Mouse (Mus musculus) olfactory bulb, adult 2 months (tissue): Measurements from ENCODE around the gene Hadh. TPM values are rescaled to one million over a fixed set of nuclear protein-coding genes. Genes with fewer than 3 reads are reported as not detected.

Experiments
- H3K27ac ChIP-seq: fragments of 200-500 bp; 2 replicates; pipeline ENCODE4 v1.5.1; 2012; ENCODE audit warnings: low read depth, low read length; ENCODE audit not compliant: insufficient read depth
- H3K4me1 ChIP-seq: fragments of 200-500 bp; 2 replicates; pipeline ENCODE4 v1.6.1; 2012; ENCODE audit warnings: low read length; ENCODE audit not compliant: control insufficient read depth, insufficient read depth
- H3K4me3 ChIP-seq: fragments of 200-500 bp; 2 replicates; pipeline ENCODE4 v1.5.1; 2012; ENCODE audit warnings: mild to moderate bottlenecking, low read depth, low read length, moderate library complexity; ENCODE audit not compliant: insufficient read depth
- CTCF ChIP-seq: fragments of 200-500 bp; IDR thresholded peaks from 2 replicates; pipeline ENCODE4 v1.5.1; 2012; ENCODE audit warnings: low read depth, mild to moderate bottlenecking, low read length, moderate library complexity; ENCODE audit not compliant: insufficient read depth
- POLR2A ChIP-seq: fragments of 200-500 bp; IDR thresholded peaks from 2 replicates; pipeline ENCODE4 v1.6.1; 2012; ENCODE audit warnings: mild to moderate bottlenecking, low read depth, low read length, moderate library complexity; ENCODE audit not compliant: insufficient read depth
- WGBS: fragments of 180-500 bp; shearing (Covaris S2); methylation state at CpG from one replicate; pipeline ENCODE4 v1.1.7; 2018; 5-methylcytosine and 5-hydroxymethylcytosine counted together
- polyA plus RNA-seq: library from polyadenylated mRNA; stranded (reverse); fragments of >200 nt; gene quantifications from 2 replicates; pipeline ENCODE4 v1.2.4, GENCODE M21; 2012; ENCODE audit warnings: low replicate concordance; ENCODE audit not compliant: missing spikeins, insufficient read depth, insufficient read length

The Hadh gene
- polyA plus RNA-seq, 1 experiment, result not detected

DNA sequence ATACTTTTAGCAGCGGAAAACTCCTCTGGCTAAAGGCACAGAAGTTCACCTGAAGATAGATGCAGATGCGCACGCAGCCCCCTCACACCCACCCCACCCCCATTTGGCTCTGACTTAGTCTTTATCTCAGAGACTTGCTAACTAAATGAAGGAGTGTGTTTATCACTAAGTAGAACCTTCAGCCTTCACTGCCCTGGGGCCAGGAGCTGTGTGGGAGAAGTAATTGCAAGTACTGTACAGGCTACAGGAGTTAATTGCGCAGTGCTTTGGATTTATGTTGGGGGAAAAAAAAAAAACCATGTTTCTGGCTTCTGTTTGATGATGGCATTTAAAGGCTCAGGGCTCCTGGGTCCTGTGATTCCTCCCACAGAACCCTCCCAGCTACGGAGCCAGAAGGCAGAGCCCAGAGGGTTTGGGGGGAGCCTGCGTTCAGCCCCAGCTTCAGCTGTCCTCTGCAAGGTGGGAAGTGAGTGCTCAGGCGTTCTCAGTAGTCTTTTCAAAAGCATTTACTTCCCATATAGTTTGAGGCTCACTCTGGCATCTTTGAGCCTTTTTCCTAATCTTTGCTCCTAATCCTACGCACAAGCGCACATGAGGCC is 57.7 kb downstream of the Hadh start:
- Histone ChIP-seq H3K4me1 (peaks cover 8% of the 10 kb centered on the region), H3K4me3 (no peak overlapping the region), H3K27ac (no peak overlapping the region)
- TF ChIP-seq CTCF, result no peak
- 56% methylated on average over 9 of the region's 9 CpGs for WGBS

DNA sequence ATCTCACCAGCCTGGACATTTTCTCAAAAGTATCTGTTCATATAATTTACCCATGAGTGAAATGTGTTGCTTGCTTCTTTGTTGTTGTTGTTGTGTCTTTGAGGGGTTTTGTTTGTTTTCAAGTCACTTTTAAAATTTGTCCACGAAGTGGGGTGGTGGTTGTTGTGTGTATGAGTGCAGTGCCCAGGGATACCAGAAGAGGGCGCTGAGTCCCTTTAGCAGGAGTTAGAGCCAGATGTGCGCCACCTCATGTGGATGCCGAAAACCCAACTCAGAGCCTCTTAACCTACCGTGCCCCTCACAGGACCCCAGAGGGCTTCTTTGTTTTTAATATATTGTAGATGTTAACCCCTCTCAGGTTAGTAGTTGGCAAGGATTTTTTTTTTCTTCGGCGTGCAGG is 59.7 kb downstream of the Hadh start:
- Histone ChIP-seq H3K4me3 (no peak overlapping the region), H3K27ac (no peak overlapping the region), H3K4me1 (peaks cover 8% of the 10 kb centered on the region)
- whole genome bisulfite sequencing, result 90% methylated on average over 7 of the region's 7 CpGs
- no peak for TF ChIP-seq CTCF
- no peak for TF ChIP-seq POLR2A

DNA sequence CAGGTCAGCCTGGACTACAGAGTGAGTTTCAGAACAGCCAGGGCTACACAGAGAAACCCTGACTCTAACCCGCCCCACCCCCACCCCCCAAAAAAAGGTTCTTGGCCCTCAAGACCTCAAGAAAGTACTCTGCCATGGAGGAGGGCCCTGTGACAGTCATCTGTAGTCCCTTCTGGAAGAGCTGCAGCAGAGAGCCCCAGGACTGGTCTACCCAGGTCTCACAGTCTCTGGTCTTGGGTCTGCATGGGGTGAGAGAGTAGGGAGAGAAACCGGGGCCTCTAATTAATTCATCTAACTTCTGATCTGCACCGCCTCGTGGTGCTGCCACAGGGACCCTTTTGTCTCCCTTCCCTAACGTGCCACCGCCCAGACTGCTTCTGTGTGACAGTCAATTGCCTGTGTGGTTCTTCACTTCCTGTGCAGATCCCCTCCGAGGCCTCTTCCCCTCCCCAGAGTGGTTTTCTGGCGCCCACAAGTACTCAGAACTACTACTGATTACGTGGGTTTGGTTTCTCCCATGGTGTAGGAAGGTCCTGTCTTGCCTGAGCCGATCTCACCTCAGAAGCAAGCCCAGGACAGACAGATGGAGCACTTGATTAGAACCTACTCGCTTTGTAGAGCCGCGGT is 63.5 kb downstream of the Hadh start:
- TF ChIP-seq POLR2A (no peak), CTCF (no peak)
- no peak overlapping the region for H3K27ac ChIP-seq
- WGBS, result 70% methylated on average over 13 of the region's 13 CpGs
- no peak overlapping the region for H3K4me3 ChIP-seq
- no peaks in the 10 kb centered on the region for H3K4me1 ChIP-seq

DNA sequence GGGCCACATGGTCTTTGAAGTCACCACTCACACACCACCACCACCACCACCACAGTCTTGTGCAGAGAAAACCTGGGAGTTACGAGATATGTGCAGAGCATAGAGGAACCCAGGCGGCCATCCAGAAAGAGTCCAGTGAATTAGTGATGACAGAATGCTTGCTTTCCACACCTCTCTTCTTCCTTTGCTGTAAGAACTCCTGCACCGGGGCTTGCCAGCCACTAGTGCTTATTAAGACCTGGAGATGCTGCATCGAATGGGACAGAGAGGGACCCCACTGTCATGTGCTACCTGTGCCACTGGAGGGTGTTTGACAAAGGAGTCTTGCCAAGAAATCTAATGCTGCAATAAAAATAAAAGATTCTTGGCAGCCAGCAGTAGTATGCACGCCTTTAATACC is 64.1 kb downstream of the Hadh start:
- no peak for TF ChIP-seq CTCF
- TF ChIP-seq POLR2A, result no peak
- no peak overlapping the region for H3K4me3 ChIP-seq
- H3K27ac ChIP-seq, result no peak overlapping the region
- WGBS, result 83% methylated on average over 5 of the region's 5 CpGs
- no peaks in the 10 kb centered on the region for H3K4me1 ChIP-seq

- no peak overlapping the region for H3K27ac ChIP-seq
- WGBS, result 47% methylated on average over 7 of the region's 7 CpGs
- H3K4me1 ChIP-seq, result peaks cover 2% of the 10 kb centered on the region; the same call in 1 of the 2 replicates
- no peak for TF ChIP-seq POLR2A
- no peak for TF ChIP-seq CTCF
- H3K4me3 ChIP-seq, result no peak overlapping the region
These were observed 69.6 kb downstream of the Hadh start for GRCm38 (mm10) chr3:131202311-131202710.

DNA sequence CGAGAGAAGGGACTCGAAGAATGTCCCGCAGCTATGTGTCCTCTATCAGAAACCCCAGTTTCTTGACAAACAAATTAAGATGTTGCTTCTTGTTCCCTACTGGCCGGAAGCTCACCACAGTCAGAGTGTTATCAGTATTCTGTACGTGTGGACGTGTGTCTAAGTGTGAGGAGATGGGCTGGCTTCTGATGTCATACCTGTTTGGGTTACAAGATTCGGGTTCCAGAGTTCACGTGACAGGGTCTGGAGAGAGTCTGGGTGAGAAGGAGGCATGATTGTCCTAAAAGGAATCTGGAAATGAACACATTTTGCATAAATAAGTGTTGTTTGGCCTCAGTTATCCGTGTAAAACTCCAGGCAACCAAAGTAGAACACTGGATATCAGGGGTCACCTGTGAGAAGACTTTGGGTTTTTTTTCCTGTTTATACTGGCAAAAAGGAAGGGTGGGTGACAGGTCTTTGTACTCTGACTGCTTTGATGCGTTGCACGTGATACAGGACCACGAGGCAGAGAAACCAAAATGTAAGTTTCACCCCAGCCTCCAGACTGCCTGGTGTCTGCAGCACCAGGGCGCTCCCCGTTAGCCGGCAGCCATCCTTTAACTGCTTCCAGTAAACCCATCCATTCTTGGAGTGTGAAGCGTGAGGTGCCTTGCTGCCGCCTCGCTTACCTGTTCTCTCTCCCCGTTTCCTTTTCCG is 72.2 kb downstream of the Hadh start:
- H3K27ac ChIP-seq, result no peak overlapping the region
- H3K4me3 ChIP-seq, result no peak overlapping the region
- WGBS, result 66% methylated on average over 20 of the region's 20 CpGs
- no peak for TF ChIP-seq CTCF
- TF ChIP-seq POLR2A, result no peak
- peaks cover 2% of the 10 kb centered on the region; the same call in 1 of the 2 replicates for H3K4me1 ChIP-seq

DNA sequence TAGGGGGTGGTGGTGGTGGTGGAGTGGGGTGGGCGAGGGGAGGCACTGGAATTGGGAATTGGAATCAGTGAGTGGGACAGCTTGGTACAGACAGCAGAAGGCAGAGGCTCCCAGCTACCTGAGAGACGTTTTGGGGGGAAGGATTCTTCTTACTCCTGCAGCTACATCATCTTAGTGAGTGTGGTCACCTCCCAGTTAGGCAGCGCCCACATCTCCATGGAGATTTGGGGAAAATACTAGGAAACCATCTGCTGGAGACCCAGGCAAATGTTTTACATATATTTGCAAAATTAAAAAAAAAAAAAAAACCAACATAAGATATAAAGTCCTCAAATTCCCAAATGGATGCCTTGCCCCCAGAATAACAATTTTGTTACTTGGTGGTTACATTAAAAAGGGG is 72.9 kb downstream of the Hadh start:
- H3K4me1 ChIP-seq, result peaks cover 2% of the 10 kb centered on the region; the same call in 1 of the 2 replicates
- TF ChIP-seq CTCF (no peak), POLR2A (no peak)
- WGBS, result 84% methylated on average over 3 of the region's 3 CpGs
- H3K27ac ChIP-seq, result no peak overlapping the region
- H3K4me3 ChIP-seq, result no peak overlapping the region

DNA sequence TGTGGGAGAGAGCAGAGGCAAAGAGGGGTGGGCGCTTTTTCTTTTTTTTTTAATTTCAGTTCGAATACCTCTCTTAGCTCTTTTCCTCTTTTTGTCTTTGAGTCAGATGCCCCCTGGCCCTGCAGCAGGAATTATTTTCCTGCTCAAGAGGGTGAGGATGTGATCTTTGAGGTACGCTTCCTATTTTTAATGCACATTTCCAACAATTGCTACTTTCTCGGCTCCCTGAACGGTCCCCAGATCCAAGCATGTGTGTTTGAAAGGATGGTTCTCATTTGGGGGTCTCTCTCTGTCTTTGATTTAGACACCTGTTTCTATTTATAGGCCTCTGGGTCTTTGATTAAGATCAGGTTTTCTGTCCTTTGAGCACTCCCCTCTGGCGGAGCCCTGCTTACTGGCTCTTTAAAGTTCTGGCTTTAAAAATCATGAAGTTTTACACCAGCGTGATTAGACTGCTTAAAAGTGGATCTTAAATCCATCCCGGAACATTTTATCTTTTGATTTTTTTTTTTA is 75.3 kb downstream of the Hadh start:
- no peak for TF ChIP-seq POLR2A
- TF ChIP-seq CTCF, result no peak
- H3K27ac ChIP-seq, result no peak overlapping the region
- H3K4me3 ChIP-seq, result no peak overlapping the region
- peaks cover 2% of the 10 kb centered on the region; the same call in 1 of the 2 replicates for H3K4me1 ChIP-seq
- 80% methylated on average over 8 of the region's 8 CpGs for WGBS

DNA sequence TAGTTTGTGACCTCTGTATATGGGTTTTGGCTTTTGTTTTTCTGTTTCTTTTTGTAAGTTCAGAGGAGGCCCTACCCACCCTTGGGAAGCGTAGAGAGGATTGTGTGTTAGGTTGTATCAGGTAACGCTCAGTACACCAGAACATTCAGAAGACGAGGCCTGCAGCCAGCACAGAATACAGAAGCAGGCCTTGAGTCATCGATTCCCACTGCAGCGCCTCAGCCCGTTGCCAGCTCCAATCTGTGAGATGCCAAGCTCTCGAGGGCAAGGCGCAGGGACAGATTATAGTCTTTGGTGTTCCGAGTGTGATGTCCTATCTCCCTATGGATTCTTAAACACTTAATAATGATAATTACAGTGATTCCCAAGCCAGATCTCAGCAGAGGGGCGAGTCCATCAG is 75.9 kb downstream of the Hadh start:
- Histone ChIP-seq H3K4me1 (peaks cover 2% of the 10 kb centered on the region; the same call in 1 of the 2 replicates), H3K4me3 (no peak overlapping the region), H3K27ac (no peak overlapping the region)
- TF ChIP-seq CTCF (no peak), POLR2A (no peak)
- WGBS, result 36% methylated on average over 10 of the region's 10 CpGs
